Mouse (Mus musculus): ENCODE measurements around the gene Itga9.

DNA sequence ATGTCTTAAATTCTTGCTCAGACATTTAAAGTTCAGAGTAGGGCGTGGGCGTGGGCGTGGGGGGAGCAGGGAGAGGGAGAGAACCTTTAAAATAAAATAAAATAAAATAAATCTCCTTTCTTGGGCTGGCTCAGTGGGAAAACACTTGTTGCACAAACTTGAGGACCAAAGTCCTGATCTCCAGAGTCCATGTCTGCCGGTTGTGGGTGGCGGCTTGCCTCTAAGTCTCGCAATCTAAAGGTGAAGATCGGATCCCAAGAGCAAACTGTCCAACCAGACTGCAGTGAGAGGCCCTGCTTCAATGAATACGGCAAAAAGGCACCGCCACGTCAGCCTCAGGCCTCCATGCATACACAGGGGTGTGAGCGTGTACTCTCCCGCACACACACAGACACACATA lies 333.3 kb downstream of the Itga9 start:
- no peak for TF ChIP-seq CTCF (IDR thresholded peaks at IDR 0.05; ENCODE audit: borderline replicate concordance, control insufficient read depth, extremely low read depth, insufficient read depth, low read length, poor library complexity)
- TF ChIP-seq POLR2A (IDR thresholded peaks at IDR 0.05; ENCODE audit: control insufficient read depth, extremely low read depth, insufficient read depth, low read length, poor library complexity): no peak

Data from thymus, adult 2 months (tissue).